Mouse (Mus musculus) adrenal gland, postnatal 25 days (tissue): ENCODE measurements around the gene Mast1. TPM values are rescaled to one million over a fixed set of nuclear protein-coding genes. Genes with fewer than 3 reads are reported as not detected.

Experiments used
- DNase-seq: peaks from one replicate; pipeline ENCODE4 v3.0.0; 2021; ENCODE audit warnings: mixed read lengths
- microRNA-seq, 2 experiments: library from miRNA; unstranded; fragments of <30 nt; microRNA quantifications; one replicate each; pipeline ENCODE4 v1.2.0; 2021
- total RNA-seq: library from RNA; stranded (reverse); gene quantifications from 2 replicates; pipeline ENCODE4 v1.2.3, GENCODE M21; 2021

The Mast1 gene
- total RNA-seq, 1 experiment from 2014 or later = 3.0 TPM

DNA sequence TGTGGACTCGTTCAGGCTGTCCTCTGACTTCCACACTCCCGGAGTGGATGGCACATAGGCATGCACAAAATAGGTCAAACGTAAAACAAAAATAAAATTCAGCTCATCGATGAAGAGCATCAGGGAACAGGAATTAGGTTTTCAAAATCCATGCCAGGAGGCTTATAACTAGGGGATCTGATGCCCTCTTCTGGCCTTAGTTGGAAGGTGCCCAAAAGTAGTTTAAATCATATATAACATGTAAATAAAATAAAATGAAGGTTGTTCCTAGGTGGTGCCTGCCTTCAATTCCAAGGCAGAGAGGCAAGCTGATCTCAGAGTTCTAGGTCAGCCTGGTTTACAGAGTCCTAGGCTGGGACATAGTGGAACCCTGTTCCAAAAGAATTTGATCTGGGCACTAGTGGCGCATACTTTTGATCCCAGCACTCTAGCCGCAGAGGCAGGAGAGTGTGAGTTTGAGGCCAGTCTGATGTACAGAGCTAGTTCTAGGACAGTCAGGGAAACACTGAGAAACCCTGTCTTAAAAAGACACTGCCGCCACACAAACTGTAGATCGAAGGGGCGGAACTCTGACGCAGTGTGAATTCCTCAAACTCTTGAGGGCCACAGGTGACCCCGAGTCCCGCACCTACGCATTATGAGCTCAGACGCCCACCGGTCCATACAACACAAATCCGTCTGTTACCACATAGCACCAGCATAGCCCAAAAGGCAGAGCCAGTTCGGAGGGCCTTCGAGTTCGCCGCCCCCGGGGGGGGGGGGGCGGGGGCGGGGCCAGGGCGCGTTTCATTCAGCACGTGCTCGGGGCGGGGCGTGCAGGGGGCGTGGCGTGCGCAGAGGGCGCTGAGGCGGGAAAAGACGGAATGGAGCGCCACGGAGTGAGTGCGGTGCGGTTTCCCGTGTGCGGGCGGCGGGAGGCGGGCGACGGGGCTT is 65.5 kb downstream of the Mast1 start, which contains the start of gene Syce2:
TSS of gene Syce2 (plus strand) at position 736 of the 933 bp plus-strand sequence.
- peak; percentile 88 for DNase-seq

Small RNA genes lying within 50 kb of the gene (microRNA-seq; reads per million reads assigned to microRNA genes)
- gene Gm24197 (0 reads per million in 2 experiments), gene Mir7069 (1.8 to 3.4 reads per million in 2 experiments)

Other genes with a start within 250 kb of the Mast1 start
- 73.9 and 76.0 TPM in 2 replicates for gene Nacc1, start 249.5 kb downstream of the Mast1 start, total RNA-seq
- gene Lyl1, start 235.9 kb downstream of the Mast1 start, total RNA-seq = 3.1 and 3.8 TPM in 2 replicates
- gene G430095P16Rik, start 214.4 kb downstream of the Mast1 start, total RNA-seq = not detected in 2 replicates
- 87.7 and 111 TPM in 2 replicates for gene Nfix, start 137.0 kb downstream of the Mast1 start, total RNA-seq
- 11.2 and 11.6 TPM in 2 replicates for gene Dand5, start 114.5 kb downstream of the Mast1 start, total RNA-seq
- gene Gadd45gip1, start 105.8 kb downstream of the Mast1 start, total RNA-seq = 55.1 and 59.9 TPM in 2 replicates
- 116 and 120 TPM in 2 replicates for gene Rad23a, start 96.7 kb downstream of the Mast1 start, total RNA-seq
- gene Calr, start 90.4 kb downstream of the Mast1 start, total RNA-seq = 489 and 566 TPM in 2 replicates
- 62.3 and 67.2 TPM in 2 replicates for gene Farsa, start 80.4 kb downstream of the Mast1 start, total RNA-seq
- gene Syce2, start 65.2 kb downstream of the Mast1 start, total RNA-seq = 10.6 and 13.9 TPM in 2 replicates
- gene Gcdh, start 43.4 kb downstream of the Mast1 start, total RNA-seq = 47.7 and 59.5 TPM in 2 replicates
- 0.27 TPM in 1 of 2 replicates, not detected in the other for gene Klf1, start 35.4 kb downstream of the Mast1 start, total RNA-seq
- 13.6 and 14.6 TPM in 2 replicates for gene Dnase2a, start 28.8 kb downstream of the Mast1 start, total RNA-seq
- gene Rtbdn, start 9.6 kb upstream of the Mast1 start, total RNA-seq = not detected in 2 replicates
- gene Gm49661, start 32.1 kb upstream of the Mast1 start, total RNA-seq = 4.4 TPM in 1 of 2 replicates, not detected in the other
- gene Prdx2, start 32.2 kb upstream of the Mast1 start, total RNA-seq = 496 and 624 TPM in 2 replicates
- gene Rnaseh2a, start 32.4 kb upstream of the Mast1 start, total RNA-seq = 101 and 159 TPM in 2 replicates
- gene Junb, start 41.4 kb upstream of the Mast1 start, total RNA-seq = 32.8 and 33.2 TPM in 2 replicates
- gene Hook2, start 53.2 kb upstream of the Mast1 start, total RNA-seq = 7.7 and 10.8 TPM in 2 replicates
- gene Best2, start 77.2 kb upstream of the Mast1 start, total RNA-seq = not detected in 2 replicates
- 95.0 and 105 TPM in 2 replicates for gene Asna1, start 87.9 kb upstream of the Mast1 start, total RNA-seq
- gene Trir, start 89.5 kb upstream of the Mast1 start, total RNA-seq = 152 and 164 TPM in 2 replicates
- gene Tnpo2, start 99.6 kb upstream of the Mast1 start, total RNA-seq = 71.1 and 78.3 TPM in 2 replicates
- 17.7 and 21.7 TPM in 2 replicates for gene Fbxw9, start 122.7 kb upstream of the Mast1 start, total RNA-seq
- gene Gm5741, start 130.6 kb upstream of the Mast1 start, total RNA-seq = not detected in 2 replicates
- 25.8 and 36.9 TPM in 2 replicates for gene Dhps, start 134.4 kb upstream of the Mast1 start, total RNA-seq
- gene Wdr83os, start 143.4 kb upstream of the Mast1 start, total RNA-seq = 86.5 and 108 TPM in 2 replicates
- gene Wdr83, start 143.9 kb upstream of the Mast1 start, total RNA-seq = 22.7 and 29.2 TPM in 2 replicates
- gene Man2b1, start 145.9 kb upstream of the Mast1 start, total RNA-seq = 54.3 and 58.5 TPM in 2 replicates
- 1.5 and 2.4 TPM in 2 replicates for gene Zfp791, start 185.7 kb upstream of the Mast1 start, total RNA-seq
- gene Cks1brt, start 214.6 kb upstream of the Mast1 start, total RNA-seq = not detected in 2 replicates